Mouse (Mus musculus): ENCODE data around the gene Ednra.
"Not testable (repeated sequence)": the region's sequence is repeated elsewhere in the genome, so short reads cannot be mapped to it uniquely, and the experiment has no call there.

Gene Ednra

GRCm38 (mm10) chr8:77704768-77705167 lies 19.5 kb downstream of the Ednra start:
- Histone ChIP-seq H3K9me3 (ENCODE audit: low read length) (peaks cover 5% of the 10 kb centered on the region), H3K27me3 (ENCODE audit: insufficient read depth, low read length) (no peaks in the 10 kb centered on the region), H3K36me3 (ENCODE audit: insufficient read depth, low read length) (no peaks in the 10 kb centered on the region), H3K4me3 (replicated peaks; ENCODE audit: low read length) (no peak overlapping the region), H3K4me1 (replicated peaks; ENCODE audit: low read depth, low read length) (no peaks in the 10 kb centered on the region)
- TF ChIP-seq CTCF (conservative IDR thresholded peaks at IDR 0.05; ENCODE audit: low read length) (no peak), POU5F1 (IDR thresholded peaks at IDR 0.05; ENCODE audit: borderline replicate concordance, low read length) (no peak), NANOG (IDR thresholded peaks at IDR 0.05; ENCODE audit: borderline replicate concordance, low read length) (no peak)

- peaks cover 6% of the 10 kb centered on the region; the same call in 1 of the 2 replicates for H3K4me1 ChIP-seq (replicated peaks; ENCODE audit: low read depth, low read length)
- no peaks in the 10 kb centered on the region for H3K9me3 ChIP-seq (ENCODE audit: low read length)
- H3K27me3 ChIP-seq (ENCODE audit: insufficient read depth, low read length), result no peaks in the 10 kb centered on the region
- TF ChIP-seq POU5F1 (IDR thresholded peaks at IDR 0.05; ENCODE audit: borderline replicate concordance, low read length) (no peak), CTCF (conservative IDR thresholded peaks at IDR 0.05; ENCODE audit: low read length) (no peak), NANOG (IDR thresholded peaks at IDR 0.05; ENCODE audit: borderline replicate concordance, low read length) (no peak)
- no peaks in the 10 kb centered on the region for H3K36me3 ChIP-seq (ENCODE audit: insufficient read depth, low read length)
- no peak overlapping the region for H3K4me3 ChIP-seq (replicated peaks; ENCODE audit: low read length)
These were observed 26.2 kb downstream of the Ednra start for GRCm38 (mm10) chr8:77698028-77698427.

- H3K27me3 ChIP-seq (ENCODE audit: insufficient read depth, low read length), result no peaks in the 10 kb centered on the region
- H3K4me1 ChIP-seq (replicated peaks; ENCODE audit: low read depth, low read length), result peaks cover 6% of the 10 kb centered on the region; the same call in 1 of the 2 replicates
- H3K9me3 ChIP-seq (ENCODE audit: low read length), result no peaks in the 10 kb centered on the region
- TF ChIP-seq POU5F1 (IDR thresholded peaks at IDR 0.05; ENCODE audit: borderline replicate concordance, low read length) (no peak), NANOG (IDR thresholded peaks at IDR 0.05; ENCODE audit: borderline replicate concordance, low read length) (no peak), CTCF (conservative IDR thresholded peaks at IDR 0.05; ENCODE audit: low read length) (no peak)
- H3K4me3 ChIP-seq (replicated peaks; ENCODE audit: low read length), result no peak overlapping the region
- H3K36me3 ChIP-seq (ENCODE audit: insufficient read depth, low read length), result no peaks in the 10 kb centered on the region
These were observed 28.1 kb downstream of the Ednra start for GRCm38 (mm10) chr8:77696182-77696581.

GRCm38 (mm10) chr8:77695486-77696058 lies 28.7 kb downstream of the Ednra start:
- no peaks in the 10 kb centered on the region for H3K9me3 ChIP-seq (ENCODE audit: low read length)
- no peak overlapping the region for H3K4me3 ChIP-seq (replicated peaks; ENCODE audit: low read length)
- H3K4me1 ChIP-seq (replicated peaks; ENCODE audit: low read depth, low read length), result peaks cover 6% of the 10 kb centered on the region; the same call in 1 of the 2 replicates
- TF ChIP-seq NANOG (IDR thresholded peaks at IDR 0.05; ENCODE audit: borderline replicate concordance, low read length) (no peak), POU5F1 (IDR thresholded peaks at IDR 0.05; ENCODE audit: borderline replicate concordance, low read length) (no peak), CTCF (conservative IDR thresholded peaks at IDR 0.05; ENCODE audit: low read length) (no peak)
- H3K27me3 ChIP-seq (ENCODE audit: insufficient read depth, low read length), result no peaks in the 10 kb centered on the region
- H3K36me3 ChIP-seq (ENCODE audit: insufficient read depth, low read length), result no peaks in the 10 kb centered on the region

DNA sequence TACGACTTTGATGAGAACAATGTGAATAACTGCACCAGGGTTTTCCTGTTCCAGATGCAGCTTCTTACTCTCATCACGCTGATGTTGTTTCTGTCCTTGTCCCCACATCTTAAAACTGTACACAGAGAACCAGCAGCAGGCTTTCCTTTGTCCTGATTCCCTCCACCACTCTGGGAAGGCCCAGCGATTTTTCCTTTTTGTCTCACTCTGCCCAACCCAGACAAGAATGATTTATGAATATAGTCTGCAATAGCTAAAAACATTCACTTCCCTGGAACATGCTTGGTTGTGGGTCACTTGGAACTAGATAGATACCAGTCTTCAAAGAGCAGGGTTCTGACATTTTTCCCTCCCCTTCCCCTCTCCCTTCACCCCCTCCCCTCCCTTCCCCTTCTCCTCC lies 29.2 kb downstream of the Ednra start:
- Histone ChIP-seq H3K9me3 (ENCODE audit: low read length) (no peaks in the 10 kb centered on the region), H3K36me3 (ENCODE audit: insufficient read depth, low read length) (no peaks in the 10 kb centered on the region), H3K27me3 (ENCODE audit: insufficient read depth, low read length) (0 out of 2 replicates have a peak, but pooled peaks cover under 1% of the 10 kb centered on the region), H3K4me1 (replicated peaks; ENCODE audit: low read depth, low read length) (peaks cover 6% of the 10 kb centered on the region; the same call in 1 of the 2 replicates), H3K4me3 (replicated peaks; ENCODE audit: low read length) (no peak overlapping the region)
- TF ChIP-seq CTCF (conservative IDR thresholded peaks at IDR 0.05; ENCODE audit: low read length) (no peak), POU5F1 (IDR thresholded peaks at IDR 0.05; ENCODE audit: borderline replicate concordance, low read length) (no peak), NANOG (IDR thresholded peaks at IDR 0.05; ENCODE audit: borderline replicate concordance, low read length) (no peak)

DNA sequence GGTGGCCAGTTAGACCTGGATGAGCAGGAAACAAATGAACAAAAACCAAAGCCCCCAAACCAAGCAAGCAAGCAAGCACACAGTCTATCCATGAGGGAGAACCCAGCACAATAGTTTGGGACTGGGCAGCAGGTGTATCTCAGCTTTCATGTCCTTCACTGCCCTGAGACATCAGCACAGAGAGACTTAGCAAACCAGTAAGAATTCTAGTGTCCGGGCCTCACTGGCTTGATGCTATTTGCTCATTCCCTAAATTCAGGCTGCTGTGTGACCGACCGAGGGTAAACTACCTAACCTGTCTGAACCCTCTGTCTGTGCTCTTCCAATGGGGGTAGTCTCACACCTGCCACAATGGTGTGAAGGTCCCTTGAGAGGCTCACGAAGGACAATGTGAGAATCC lies 29.7 kb downstream of the Ednra start:
- Histone ChIP-seq H3K36me3 (ENCODE audit: insufficient read depth, low read length) (no peaks in the 10 kb centered on the region), H3K4me1 (replicated peaks; ENCODE audit: low read depth, low read length) (peaks cover 6% of the 10 kb centered on the region; the same call in 1 of the 2 replicates), H3K9me3 (ENCODE audit: low read length) (no peaks in the 10 kb centered on the region), H3K27me3 (ENCODE audit: insufficient read depth, low read length) (0 out of 2 replicates have a peak, but pooled peaks cover 3% of the 10 kb centered on the region), H3K4me3 (replicated peaks; ENCODE audit: low read length) (no peak overlapping the region)
- TF ChIP-seq CTCF (conservative IDR thresholded peaks at IDR 0.05; ENCODE audit: low read length) (no peak), POU5F1 (IDR thresholded peaks at IDR 0.05; ENCODE audit: borderline replicate concordance, low read length) (no peak), NANOG (IDR thresholded peaks at IDR 0.05; ENCODE audit: borderline replicate concordance, low read length) (no peak)

- not testable (repeated sequence) for H3K4me3 ChIP-seq (replicated peaks; ENCODE audit: low read length); H3K9me3 ChIP-seq (ENCODE audit: low read length); H3K36me3 ChIP-seq (ENCODE audit: insufficient read depth, low read length); H3K27me3 ChIP-seq (ENCODE audit: insufficient read depth, low read length); H3K4me1 ChIP-seq (replicated peaks; ENCODE audit: low read depth, low read length)
These were observed 34.7 kb downstream of the Ednra start for GRCm38 (mm10) chr8:77689421-77690059.

DNA sequence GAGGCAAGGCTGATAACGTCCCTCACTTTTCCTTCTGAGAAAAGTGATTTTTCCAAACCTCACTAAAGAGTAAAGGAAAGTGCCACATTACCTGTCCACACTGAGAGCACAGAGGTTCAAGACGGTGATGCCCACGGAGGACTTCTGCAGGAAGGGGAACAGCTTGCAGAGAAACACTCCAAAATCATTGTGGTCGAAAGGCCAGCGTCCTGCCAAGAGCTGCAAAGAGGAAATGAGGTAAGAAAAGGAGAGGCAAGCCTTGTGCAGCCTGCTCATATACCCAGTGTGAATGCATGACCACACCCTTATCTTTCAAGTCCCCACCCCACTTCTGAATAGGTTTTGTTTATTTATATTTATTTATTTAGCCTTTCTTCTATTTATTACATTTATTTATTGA lies 35.3 kb downstream of the Ednra start:
- Histone ChIP-seq H3K36me3 (ENCODE audit: insufficient read depth, low read length) (no peaks in the 10 kb centered on the region), H3K4me3 (replicated peaks; ENCODE audit: low read length) (no peak overlapping the region), H3K27me3 (ENCODE audit: insufficient read depth, low read length) (0 out of 2 replicates have a peak, but pooled peaks cover 3% of the 10 kb centered on the region), H3K9me3 (ENCODE audit: low read length) (no peaks in the 10 kb centered on the region), H3K4me1 (replicated peaks; ENCODE audit: low read depth, low read length) (no peaks in the 10 kb centered on the region; the same call in 1 of the 2 replicates)
- TF ChIP-seq NANOG (IDR thresholded peaks at IDR 0.05; ENCODE audit: borderline replicate concordance, low read length) (no peak), POU5F1 (IDR thresholded peaks at IDR 0.05; ENCODE audit: borderline replicate concordance, low read length) (no peak), CTCF (conservative IDR thresholded peaks at IDR 0.05; ENCODE audit: low read length) (no peak)

All from E14TG2a.4 (cell line).